Mouse (Mus musculus) limb, embryonic 14.5 days (tissue): Measurements from ENCODE around the gene Nkain2. TPM values are rescaled to one million over a fixed set of nuclear protein-coding genes. Genes with fewer than 3 reads are reported as not detected.

Experiments
- ATAC-seq: fragments of 200-750 bp; cut with Nextera tagmentation; 2 replicates; pipeline ENCODE4 v1.8.0; 2017; ENCODE audit warnings: low read depth, moderate number of reproducible peaks, moderate TSS enrichment; ENCODE audit not compliant: low FRiP score
- DNase-seq: peaks from one replicate; pipeline ENCODE4 v3.0.0-alpha.2; 2015; ENCODE audit warnings: low spot score
- H3K27ac ChIP-seq: fragments of 300-500 bp; sonication (generic); replicated peaks from 2 replicates; pipeline ENCODE4 v1.5.1; 2014; ENCODE audit warnings: low read depth, mild to moderate bottlenecking, low read length, moderate library complexity, mixed read lengths
- H3K27me3 ChIP-seq: fragments of 300-500 bp; sonication (generic); 2 replicates; pipeline ENCODE4 v1.6.1; 2014; ENCODE audit warnings: low read length, mixed read lengths; ENCODE audit not compliant: control insufficient read depth, insufficient read depth
- H3K36me3 ChIP-seq: fragments of 300-500 bp; sonication (generic); 2 replicates; pipeline ENCODE4 v1.6.1; 2014; ENCODE audit warnings: mild to moderate bottlenecking, low read length, moderate library complexity, mixed read lengths; ENCODE audit not compliant: control insufficient read depth, insufficient read depth
- H3K4me1 ChIP-seq: fragments of 300-500 bp; sonication (generic); 2 replicates; pipeline ENCODE4 v1.6.1; 2014; ENCODE audit warnings: antibody characterized with exemption, low read length, mixed read lengths; ENCODE audit not compliant: control insufficient read depth, insufficient read depth
- H3K4me2 ChIP-seq: fragments of 300-500 bp; sonication (generic); replicated peaks from 2 replicates; pipeline ENCODE4 v1.6.1; 2014; ENCODE audit warnings: low read depth, mild to moderate bottlenecking, low read length, moderate library complexity; ENCODE audit not compliant: severe bottlenecking
- H3K4me3 ChIP-seq: fragments of 300-500 bp; sonication (generic); replicated peaks from 2 replicates; pipeline ENCODE4 v1.5.1; 2014; ENCODE audit warnings: low read length
- H3K9ac ChIP-seq: fragments of 300-500 bp; sonication (generic); 2 replicates; pipeline ENCODE4 v1.6.1; 2014; ENCODE audit warnings: mild to moderate bottlenecking, low read depth, low read length, moderate library complexity; ENCODE audit not compliant: severe bottlenecking
- H3K9me3 ChIP-seq: fragments of 300-500 bp; sonication (generic); 2 replicates; pipeline ENCODE4 v1.6.1; 2016; ENCODE audit warnings: low read length; ENCODE audit not compliant: control insufficient read depth
- POLR2A ChIP-seq: fragments of 200-500 bp; IDR thresholded peaks from 2 replicates; pipeline ENCODE4 v1.8.0; 2012; ENCODE audit warnings: inconsistent platforms, mild to moderate bottlenecking, moderate library complexity, borderline replicate concordance; ENCODE audit not compliant: insufficient read depth, insufficient read length; ENCODE audit errors: extremely low read depth
- WGBS: fragments of 180-500 bp; shearing (Covaris S2); extraction: QIAGEN DNeasy Blood & Tissue Kit; methylation state at CpG from one replicate; pipeline ENCODE4 v1.1.7; 2014; 5-methylcytosine and 5-hydroxymethylcytosine counted together
- polyA plus RNA-seq, 2 experiments: library from polyadenylated mRNA; depleted of rRNA in 1 of 2; stranded (reverse) in 1 of 2; unstranded in 1 of 2; fragments of >200 nt; fragmentation: Nextera tagmentation in 1 of 2; extraction: Ambion mirVana in 1 of 2; gene quantifications; 2 replicates each; pipeline versions ENCODE4 v1.2.1 to v1.2.3; 2012 to 2014

Nkain2 gene
- polyA plus RNA-seq, 2 experiments, result 0.43 to 0.55 TPM

DNA sequence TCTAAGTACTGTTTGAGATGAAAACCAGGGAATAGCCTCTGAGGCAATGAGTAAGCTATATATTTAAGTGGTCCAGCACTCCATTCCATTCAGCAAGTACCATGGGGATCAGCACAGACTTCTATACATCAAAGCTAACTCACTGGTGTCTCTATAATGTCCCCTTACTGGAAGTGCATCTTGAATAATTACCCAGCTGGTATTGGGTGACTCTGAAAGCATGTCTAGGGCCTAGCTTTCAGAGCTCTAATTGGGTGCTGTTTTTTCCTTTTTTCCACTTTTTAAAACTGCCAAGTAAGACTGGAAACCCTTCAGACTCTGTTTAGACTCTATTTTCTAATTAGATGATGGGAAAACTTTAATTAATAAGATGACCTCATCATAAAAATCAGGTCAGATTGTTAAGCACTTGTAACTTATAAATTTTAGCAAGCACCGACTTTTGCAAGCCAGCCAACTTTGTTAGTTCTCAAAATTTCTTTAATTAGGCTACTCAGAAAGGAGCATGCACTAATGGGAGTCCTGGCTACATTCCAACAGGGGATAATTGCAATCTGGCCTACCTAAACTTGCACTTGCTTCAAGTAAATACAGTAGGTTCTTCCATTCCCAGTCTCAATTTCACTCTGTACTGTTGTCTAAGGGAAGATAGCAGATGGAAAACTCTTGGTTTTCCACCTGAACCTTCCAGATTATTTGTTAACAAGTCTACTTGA, 19.4 kb downstream of the Nkain2 start:
- H3K4me1 ChIP-seq, result no peaks in the 10 kb centered on the region
- no peak overlapping the region for H3K4me2 ChIP-seq
- DNase-seq (no peak), ATAC-seq (no peak)
- H3K27ac ChIP-seq, result no peak overlapping the region
- no peak for TF ChIP-seq POLR2A
- H3K9ac ChIP-seq, result no peak overlapping the region
- WGBS, result 24% methylated on average over 1 of the region's 1 CpGs
- no peaks in the 10 kb centered on the region for H3K9me3 ChIP-seq
- no peaks in the 10 kb centered on the region for H3K27me3 ChIP-seq
- H3K4me3 ChIP-seq, result no peak overlapping the region
- H3K36me3 ChIP-seq, result no peaks in the 10 kb centered on the region

DNA sequence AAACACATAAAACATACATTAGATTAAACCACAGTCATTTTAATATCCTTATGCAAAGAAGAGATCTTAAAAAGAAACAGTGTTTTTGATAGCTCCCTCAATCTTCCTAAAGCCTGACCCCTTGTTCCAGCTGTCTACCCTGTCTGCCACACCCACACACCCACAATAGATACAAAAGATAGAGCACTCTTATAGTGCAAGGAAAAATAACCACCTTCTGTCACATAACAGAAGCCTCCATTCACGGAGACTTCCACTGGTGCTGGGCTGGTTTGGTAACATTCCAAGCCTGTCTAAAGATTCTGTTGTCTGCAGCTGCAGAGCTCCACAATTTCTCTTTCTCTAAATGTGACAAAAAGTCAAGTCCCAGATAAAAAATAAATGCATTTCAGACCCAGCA, 20.7 kb downstream of the Nkain2 start:
- no peaks in the 10 kb centered on the region for H3K9me3 ChIP-seq
- H3K4me2 ChIP-seq, result no peak overlapping the region
- no peaks in the 10 kb centered on the region for H3K4me1 ChIP-seq
- no peak overlapping the region for H3K9ac ChIP-seq
- ATAC-seq (no peak), DNase-seq (peak; percentile 9)
- H3K36me3 ChIP-seq, result no peaks in the 10 kb centered on the region
- H3K4me3 ChIP-seq, result no peak overlapping the region
- H3K27me3 ChIP-seq, result no peaks in the 10 kb centered on the region
- no peak overlapping the region for H3K27ac ChIP-seq
- 58% methylated on average over 1 of the region's 1 CpGs for WGBS
- no peak for TF ChIP-seq POLR2A

DNA sequence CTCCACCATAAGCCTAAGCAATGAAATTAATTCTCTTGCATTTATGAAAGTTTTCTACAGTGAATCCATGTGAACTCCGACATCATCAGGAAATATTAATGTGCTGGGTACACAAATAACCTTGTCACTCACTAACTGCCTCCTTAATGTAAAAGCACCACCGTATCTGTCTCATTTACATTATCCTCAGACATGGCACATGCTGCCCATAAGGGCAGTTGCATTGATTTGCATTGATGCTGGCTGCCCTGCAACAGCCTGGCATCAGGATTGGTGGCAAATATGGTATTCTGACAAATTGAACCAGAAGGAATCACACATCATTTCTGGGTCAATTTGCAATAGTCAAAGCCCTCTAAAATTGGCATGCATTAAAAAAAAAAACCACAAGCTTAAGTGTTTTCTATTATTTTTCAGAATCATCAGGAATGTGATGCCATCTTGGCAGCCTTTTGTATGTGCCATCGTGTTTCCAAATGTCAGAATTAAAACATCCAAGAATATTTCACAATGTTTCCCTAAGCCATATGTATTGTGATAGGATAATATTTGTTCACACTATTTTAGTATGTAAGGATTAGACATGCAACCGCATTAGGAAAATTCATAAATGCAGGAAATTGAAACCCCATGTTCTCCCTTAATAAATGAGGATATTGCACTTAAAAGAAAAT, 74.9 kb downstream of the Nkain2 start:
- H3K27ac ChIP-seq, result no peak overlapping the region
- ATAC-seq (no peak), DNase-seq (no peak)
- no peaks in the 10 kb centered on the region for H3K27me3 ChIP-seq
- no peaks in the 10 kb centered on the region for H3K4me1 ChIP-seq
- H3K9ac ChIP-seq, result no peak overlapping the region
- no peak overlapping the region for H3K4me3 ChIP-seq
- no peaks in the 10 kb centered on the region for H3K9me3 ChIP-seq
- WGBS, result 79% methylated on average over 4 of the region's 4 CpGs
- H3K36me3 ChIP-seq, result no peaks in the 10 kb centered on the region
- no peak for TF ChIP-seq POLR2A
- no peak overlapping the region for H3K4me2 ChIP-seq

DNA sequence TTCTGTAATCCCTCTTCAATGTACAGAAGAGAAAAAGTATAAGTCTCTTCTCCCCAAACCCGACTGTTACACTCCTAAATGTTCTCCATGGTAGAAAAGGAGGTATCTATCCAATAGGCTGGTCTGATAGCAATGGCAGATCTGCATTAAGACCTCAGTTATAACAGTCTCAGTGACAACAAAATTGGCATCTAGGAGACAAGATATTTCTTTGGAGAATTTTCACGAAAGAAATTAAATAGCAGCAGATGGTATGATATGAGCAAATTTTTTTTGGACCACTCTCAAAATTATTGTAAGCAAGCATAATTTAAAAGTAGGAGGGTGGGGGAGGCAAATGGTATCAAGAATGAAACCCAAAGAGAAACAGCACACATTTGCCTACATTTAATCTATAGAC, 94.0 kb downstream of the Nkain2 start:
- no peak for ATAC-seq

DNA sequence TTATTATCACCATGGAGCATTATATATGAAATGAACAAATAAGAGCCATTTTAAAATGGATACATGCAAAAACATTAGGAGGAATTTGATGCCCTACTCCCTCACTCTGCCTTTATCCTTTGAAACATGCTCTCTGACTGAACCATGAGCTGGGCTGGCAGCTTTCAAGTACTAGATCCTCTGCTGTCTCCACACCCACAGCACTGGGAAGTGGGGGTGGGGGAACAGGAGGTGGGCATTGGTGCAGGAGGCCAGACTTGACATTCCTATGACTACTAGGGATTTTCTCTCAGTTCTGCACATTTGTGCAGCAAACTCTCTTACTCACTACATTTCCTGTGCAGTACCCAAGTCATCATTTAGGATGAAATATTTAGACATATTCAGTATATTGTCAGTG, 99.7 kb downstream of the Nkain2 start:
- TF ChIP-seq POLR2A, result no peak
- H3K4me1 ChIP-seq, result no peaks in the 10 kb centered on the region
- no peaks in the 10 kb centered on the region for H3K27me3 ChIP-seq
- H3K9ac ChIP-seq, result no peak overlapping the region
- no peak overlapping the region for H3K4me3 ChIP-seq
- H3K9me3 ChIP-seq, result no peaks in the 10 kb centered on the region
- no peak for DNase-seq
- H3K4me2 ChIP-seq, result no peak overlapping the region
- ATAC-seq, result no peak
- no peaks in the 10 kb centered on the region for H3K36me3 ChIP-seq
- H3K27ac ChIP-seq, result no peak overlapping the region

More for the DNA sequence above, 94.0 kb downstream of the Nkain2 start:
- H3K9me3 ChIP-seq, result no peaks in the 10 kb centered on the region
- H3K36me3 ChIP-seq, result no peaks in the 10 kb centered on the region
- no peaks in the 10 kb centered on the region for H3K27me3 ChIP-seq
- H3K27ac ChIP-seq, result no peak overlapping the region
- TF ChIP-seq POLR2A, result no peak
- H3K4me2 ChIP-seq, result no peak overlapping the region
- no peak for DNase-seq
- no peak overlapping the region for H3K4me3 ChIP-seq
- H3K9ac ChIP-seq, result no peak overlapping the region
- H3K4me1 ChIP-seq, result no peaks in the 10 kb centered on the region
- 69% methylated on average over 2 of the region's 2 CpGs for WGBS
